Mouse (Mus musculus) heart, embryonic 11.5 days (tissue): Measurements from ENCODE around the gene Mamstr. TPM values are rescaled to one million over a fixed set of nuclear protein-coding genes. Genes with fewer than 3 reads are reported as not detected.
A peak's percentile ranks its signal among the peaks of the same experiment; 100 is the strongest.

Source experiments
- ATAC-seq: fragments of 200-750 bp; cut with Nextera tagmentation; replicated peaks from 2 replicates; pipeline ENCODE4 v1.8.0; 2017; ENCODE audit warnings: moderate library complexity; ENCODE audit not compliant: insufficient number of reproducible peaks, low FRiP score, low TSS enrichment
- H3K27ac ChIP-seq: fragments of 300-500 bp; sonication (generic); 2 replicates; pipeline ENCODE4 v1.5.1; 2014; ENCODE audit warnings: mild to moderate bottlenecking, low read depth, low read length
- H3K27me3 ChIP-seq: fragments of 300-500 bp; sonication (generic); 2 replicates; pipeline ENCODE4 v1.6.1; 2014; ENCODE audit warnings: mild to moderate bottlenecking, low read length, mixed read lengths; ENCODE audit not compliant: control insufficient read depth, insufficient read depth
- H3K36me3 ChIP-seq: fragments of 300-500 bp; sonication (generic); 2 replicates; pipeline ENCODE4 v1.6.1; 2014; ENCODE audit warnings: mild to moderate bottlenecking, low read length, moderate library complexity, mixed read lengths; ENCODE audit not compliant: control insufficient read depth, insufficient read depth
- H3K4me1 ChIP-seq: fragments of 300-500 bp; sonication (generic); 2 replicates; pipeline ENCODE4 v1.6.1; 2014; ENCODE audit warnings: low read length; ENCODE audit not compliant: control insufficient read depth, insufficient read depth
- H3K4me2 ChIP-seq: fragments of 300-500 bp; sonication (generic); 2 replicates; pipeline ENCODE4 v1.6.1; 2014; ENCODE audit warnings: mild to moderate bottlenecking, moderate library complexity
- H3K4me3 ChIP-seq: fragments of 300-500 bp; sonication (generic); 2 replicates; pipeline ENCODE4 v1.5.1; 2014; ENCODE audit warnings: low read depth, low read length
- H3K9ac ChIP-seq: fragments of 300-500 bp; sonication (generic); 2 replicates; pipeline ENCODE4 v1.6.1; 2014; ENCODE audit warnings: mild to moderate bottlenecking, low read depth, low read length, moderate library complexity
- H3K9me3 ChIP-seq: fragments of 300-500 bp; sonication (generic); replicated peaks from 2 replicates; pipeline ENCODE4 v1.6.1; 2016; ENCODE audit warnings: low read length; ENCODE audit not compliant: control insufficient read depth
- WGBS: fragments of 180-500 bp; shearing (Covaris S2); extraction: QIAGEN DNeasy Blood & Tissue Kit; methylation state at CpG from one replicate; pipeline ENCODE4 v1.1.7; 2014; ENCODE audit not compliant: insufficient replicate concordance; 5-methylcytosine and 5-hydroxymethylcytosine counted together
- polyA plus RNA-seq: library from polyadenylated mRNA; unstranded; fragments of >200 nt; fragmentation: Nextera tagmentation; extraction: Ambion mirVana; gene quantifications from 2 replicates; pipeline ENCODE4 v1.2.1, GENCODE M21; 2014

Gene Mamstr
- polyA plus RNA-seq, 1 experiment from 2014 or later: 4.0 TPM

DNA sequence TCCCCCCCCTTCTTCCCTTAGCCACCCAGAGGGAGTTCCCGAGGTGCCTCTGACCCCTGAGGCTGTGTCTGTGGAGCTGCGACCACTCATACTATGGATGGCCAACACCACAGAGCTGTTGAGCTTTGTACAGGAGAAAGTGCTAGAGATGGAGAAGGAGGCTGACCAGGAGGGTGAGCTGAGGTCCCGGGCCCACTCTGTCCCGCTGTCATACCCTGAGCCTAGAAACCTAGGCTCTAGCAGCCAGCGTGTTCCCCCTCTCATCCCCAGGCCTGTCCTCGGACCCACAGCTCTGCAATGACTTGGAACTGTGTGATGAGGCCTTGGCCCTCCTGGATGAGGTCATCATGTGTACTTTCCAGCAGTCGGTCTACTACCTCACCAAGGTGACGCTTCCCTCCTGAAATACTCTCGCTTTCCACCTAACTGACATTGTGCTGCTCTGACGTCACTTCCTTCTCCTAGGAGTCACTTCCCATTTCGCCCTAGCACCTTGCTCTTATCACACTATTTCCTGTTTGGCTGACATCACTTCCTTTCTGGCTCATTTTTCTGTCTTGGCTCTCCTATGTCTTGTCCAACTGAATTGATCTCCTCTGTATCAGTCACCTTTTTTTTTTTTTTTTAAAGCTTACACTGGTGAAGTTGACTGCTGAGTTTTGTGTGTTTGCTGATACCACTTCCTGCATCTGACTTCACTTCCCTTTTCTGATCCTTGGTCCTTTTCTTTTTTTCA, 4.7 kb upstream of the Mamstr start:
- WGBS: 77% methylated on average over 11 of the region's 11 CpGs
- H3K27ac ChIP-seq: peak overlapping the region; percentile 57
- H3K4me3 ChIP-seq: no peak overlapping the region
- no peak overlapping the region for H3K9ac ChIP-seq
- H3K4me1 ChIP-seq: peaks cover 23% of the 10 kb centered on the region
- 0 out of 2 replicates have a peak, but pooled peaks cover 1% of the 10 kb centered on the region for H3K27me3 ChIP-seq
- 0 out of 2 replicates have a peak, but pooled peaks cover 5% of the 10 kb centered on the region for H3K36me3 ChIP-seq
- peak; percentile 10; the same call in 1 of the 2 replicates for ATAC-seq
- no peak overlapping the region for H3K4me2 ChIP-seq
- no peaks in the 10 kb centered on the region for H3K9me3 ChIP-seq

DNA sequence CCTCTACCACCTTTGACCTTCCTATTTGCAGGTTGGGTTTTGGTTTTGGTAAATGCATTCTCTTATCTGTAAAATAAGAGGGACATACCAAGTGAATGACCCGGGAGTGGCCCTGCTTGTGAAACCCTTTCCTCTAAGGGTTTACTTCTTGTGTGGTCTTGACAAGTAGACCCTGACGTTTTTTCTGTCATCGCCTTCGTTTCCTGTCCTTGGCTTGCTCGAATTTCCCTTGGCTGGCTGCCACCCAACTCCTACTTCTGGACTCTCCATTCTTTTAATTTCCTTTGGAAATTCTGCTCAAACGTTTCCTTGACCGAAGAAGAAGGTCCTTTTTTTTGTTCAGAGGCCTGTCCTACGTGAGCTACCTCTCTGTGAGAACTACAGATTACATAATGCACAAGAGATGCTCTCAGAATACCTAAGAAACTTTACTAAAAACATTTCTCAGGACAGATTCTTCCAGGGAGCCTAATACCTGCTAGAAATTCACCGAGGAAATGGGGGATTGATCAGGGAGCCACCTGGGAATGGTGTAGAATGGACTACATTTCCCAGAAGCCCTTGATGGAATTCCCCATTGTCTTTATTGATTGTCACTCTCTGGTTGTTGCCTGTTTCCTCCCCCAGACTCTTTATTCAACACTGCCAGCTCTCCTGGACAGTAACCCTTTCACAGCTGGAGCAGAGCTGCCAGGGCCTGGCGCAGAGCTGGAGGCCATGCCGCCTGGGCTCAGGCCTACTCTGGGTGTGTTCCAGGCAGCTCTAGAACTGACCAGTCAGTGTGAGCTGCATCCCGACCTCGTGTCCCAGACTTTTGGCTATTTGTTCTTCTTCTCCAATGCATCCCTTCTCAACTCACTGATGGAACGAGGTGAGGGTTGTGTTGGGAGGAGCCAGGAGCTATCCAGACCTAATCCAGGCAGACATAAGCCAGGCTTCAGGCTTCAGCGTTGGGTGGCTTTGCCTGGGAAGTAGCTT, 3.8 kb upstream of the Mamstr start:
- H3K9ac ChIP-seq: no peak overlapping the region
- no peaks in the 10 kb centered on the region for H3K9me3 ChIP-seq
- H3K27me3 ChIP-seq: no peaks in the 10 kb centered on the region
- H3K36me3 ChIP-seq: 0 out of 2 replicates have a peak, but pooled peaks cover 5% of the 10 kb centered on the region
- H3K27ac ChIP-seq: peak overlapping the region; percentile 55
- no peak overlapping the region for H3K4me3 ChIP-seq
- no peak; the same call in 1 of the 2 replicates for ATAC-seq
- H3K4me1 ChIP-seq: peaks cover 26% of the 10 kb centered on the region
- H3K4me2 ChIP-seq: no peak overlapping the region; the same call in 1 of the 2 replicates
- 64% methylated on average over 15 of the region's 15 CpGs for WGBS

DNA sequence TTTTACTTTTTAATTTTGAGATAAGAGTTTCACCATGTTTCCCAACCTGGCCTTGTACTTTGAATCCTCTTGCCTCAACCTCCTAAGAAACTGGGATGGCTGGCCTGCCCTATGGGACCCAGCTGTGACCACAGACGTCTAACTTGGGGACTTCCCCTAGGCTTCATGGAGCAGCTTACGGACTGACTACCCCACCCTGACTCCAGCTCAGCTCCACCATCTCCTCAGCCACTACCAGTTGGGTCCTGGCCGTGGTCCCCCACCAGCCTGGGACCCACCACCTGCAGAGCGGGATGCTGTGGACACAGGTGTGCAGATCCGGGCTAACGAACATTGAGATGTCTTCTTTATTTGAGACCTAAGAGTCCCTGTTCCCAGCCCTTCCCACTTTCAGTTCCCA, 2.1 kb upstream of the Mamstr start:
- Histone ChIP-seq H3K27me3 (no peaks in the 10 kb centered on the region), H3K4me2 (no peak overlapping the region; the same call in 1 of the 2 replicates), H3K4me1 (peaks cover 37% of the 10 kb centered on the region), H3K4me3 (no peak overlapping the region), H3K9me3 (no peaks in the 10 kb centered on the region), H3K27ac (no peak overlapping the region), H3K9ac (no peak overlapping the region), H3K36me3 (0 out of 2 replicates have a peak, but pooled peaks cover 5% of the 10 kb centered on the region)
- ATAC-seq: no peak
- 93% methylated on average over 6 of the region's 6 CpGs for WGBS

DNA sequence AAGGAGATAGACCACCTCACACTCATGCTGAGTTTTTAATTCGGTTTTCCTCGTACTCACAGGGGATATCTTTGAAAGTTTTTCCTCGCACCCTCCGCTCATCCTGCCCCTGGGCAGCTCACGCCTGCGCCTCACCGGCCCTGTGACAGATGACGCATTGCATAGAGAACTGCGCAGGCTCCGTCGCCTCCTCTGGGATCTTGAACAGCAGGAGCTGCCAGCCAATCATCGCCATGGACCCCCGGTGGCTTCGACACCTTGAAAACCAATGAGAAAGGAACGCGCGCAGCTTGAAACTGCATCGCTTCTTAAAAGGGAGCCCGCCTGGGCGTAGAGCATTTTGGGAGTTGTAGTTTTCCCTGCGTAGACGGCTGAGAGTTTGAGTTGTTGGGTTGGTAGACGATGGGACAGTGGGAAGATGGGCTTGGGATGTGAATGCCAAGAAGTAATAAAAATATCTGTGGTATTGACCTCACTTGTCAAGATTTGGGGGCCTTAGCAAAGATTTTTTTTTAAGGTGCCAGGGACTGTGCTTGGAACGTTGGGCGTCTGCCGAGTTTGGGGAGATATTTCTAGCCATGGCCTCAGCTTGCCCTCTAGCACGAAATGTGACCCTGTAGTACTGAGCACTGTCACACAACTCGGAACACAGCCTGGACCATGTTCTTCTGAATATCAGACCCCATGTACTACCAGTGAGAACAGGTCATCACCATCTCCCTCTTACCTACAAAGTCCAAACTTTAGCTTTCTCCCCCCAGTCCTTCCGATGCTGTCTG, 965 bp upstream of the Mamstr start:
- peak; percentile 56 for ATAC-seq
- Histone ChIP-seq H3K27me3 (no peaks in the 10 kb centered on the region), H3K9me3 (no peaks in the 10 kb centered on the region), H3K9ac (no peak overlapping the region), H3K4me3 (0 out of 2 replicates have a peak overlapping the region, but pooled peaks have one; percentile 22), H3K4me1 (peaks cover 36% of the 10 kb centered on the region), H3K27ac (no peak overlapping the region), H3K36me3 (0 out of 2 replicates have a peak, but pooled peaks cover 5% of the 10 kb centered on the region), H3K4me2 (peak overlapping the region; percentile 44)
- 29% methylated on average over 29 of the region's 29 CpGs for WGBS

DNA sequence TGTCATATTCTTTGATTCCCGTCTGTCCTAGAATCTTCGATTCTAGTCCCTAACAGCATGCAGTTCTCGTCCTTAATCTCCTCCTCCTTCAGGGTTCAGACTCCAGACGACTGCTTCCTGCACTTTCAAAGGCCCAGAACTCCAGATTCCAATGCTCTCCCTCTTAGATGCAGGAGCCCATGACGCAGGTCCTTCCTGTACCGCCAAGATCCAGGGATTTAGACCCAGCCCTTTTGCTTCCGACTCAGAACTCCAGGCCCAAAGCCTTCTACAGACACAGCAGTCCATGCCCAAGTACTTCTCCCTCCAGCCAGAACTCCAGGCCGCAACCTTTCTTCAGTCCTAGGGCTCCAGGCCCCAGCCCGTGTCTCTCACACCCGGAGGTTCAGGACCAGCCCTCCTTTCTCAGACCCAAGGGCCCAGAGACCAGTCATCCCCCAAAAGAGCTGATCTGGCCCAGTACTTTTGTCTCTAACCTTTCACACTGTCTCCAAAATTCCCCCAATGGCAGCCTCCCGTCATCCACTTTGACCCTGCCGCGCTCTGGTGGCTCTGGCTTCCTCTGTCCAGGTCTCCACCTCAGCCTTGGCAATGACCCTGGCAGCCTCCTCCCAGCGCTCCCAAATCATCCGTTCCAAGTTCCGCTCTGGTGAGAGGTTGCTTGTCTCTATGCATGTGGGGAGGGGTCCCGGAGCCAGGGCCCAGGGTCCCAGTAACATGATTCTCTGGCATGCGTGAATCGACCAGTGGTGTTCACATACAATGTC, 597 bp downstream of the Mamstr start:
- no peak for ATAC-seq
- Histone ChIP-seq H3K9ac (no peak overlapping the region), H3K36me3 (0 out of 2 replicates have a peak, but pooled peaks cover 5% of the 10 kb centered on the region), H3K4me1 (peaks cover 36% of the 10 kb centered on the region), H3K4me2 (no peak overlapping the region; the same call in 1 of the 2 replicates), H3K27ac (no peak overlapping the region), H3K27me3 (no peaks in the 10 kb centered on the region; the same call in 1 of the 2 replicates), H3K4me3 (no peak overlapping the region), H3K9me3 (no peaks in the 10 kb centered on the region)
- WGBS: 73% methylated on average over 19 of the region's 19 CpGs

DNA sequence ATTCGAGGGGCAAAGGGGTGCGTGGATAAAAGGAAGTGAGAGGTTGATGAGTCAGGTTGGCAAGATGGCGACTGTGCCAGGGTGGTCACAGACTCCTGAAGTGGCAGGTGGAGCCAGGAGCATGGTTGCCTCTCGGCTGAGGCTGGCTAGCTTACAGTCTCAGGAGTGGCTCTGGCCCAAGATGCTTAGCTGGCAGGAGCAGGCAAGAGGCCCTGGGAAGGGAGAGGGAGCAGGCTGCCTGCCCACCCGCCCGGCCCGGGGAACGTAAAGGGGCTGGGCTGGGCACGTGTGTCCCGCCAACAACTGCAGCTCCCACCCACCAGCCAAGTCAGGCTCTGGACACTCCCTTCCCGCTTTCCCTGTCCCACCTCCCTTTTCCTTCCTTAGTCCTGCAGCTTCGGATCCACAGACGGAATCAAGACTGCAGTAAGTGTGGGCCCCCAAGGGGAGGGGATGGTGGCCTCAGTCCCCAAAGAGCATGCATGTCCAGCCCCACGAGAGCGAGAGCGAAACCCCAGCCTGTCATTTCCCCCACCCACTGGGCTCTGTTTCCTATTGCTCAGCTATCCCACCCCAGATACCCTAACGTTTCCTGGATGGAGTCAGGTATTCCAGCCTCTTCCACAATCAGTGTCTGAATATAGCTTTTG, 1.7 kb downstream of the Mamstr start:
- Histone ChIP-seq H3K4me1 (peaks cover 30% of the 10 kb centered on the region), H3K36me3 (0 out of 2 replicates have a peak, but pooled peaks cover 3% of the 10 kb centered on the region), H3K27me3 (no peaks in the 10 kb centered on the region; the same call in 1 of the 2 replicates), H3K4me2 (peak overlapping the region; percentile 1; the same call in 1 of the 2 replicates), H3K27ac (no peak overlapping the region), H3K9me3 (no peaks in the 10 kb centered on the region), H3K9ac (no peak overlapping the region), H3K4me3 (0 out of 2 replicates have a peak overlapping the region, but pooled peaks have one; percentile 3)
- no peak for ATAC-seq
- 54% methylated on average over 16 of the region's 17 CpGs for WGBS

DNA sequence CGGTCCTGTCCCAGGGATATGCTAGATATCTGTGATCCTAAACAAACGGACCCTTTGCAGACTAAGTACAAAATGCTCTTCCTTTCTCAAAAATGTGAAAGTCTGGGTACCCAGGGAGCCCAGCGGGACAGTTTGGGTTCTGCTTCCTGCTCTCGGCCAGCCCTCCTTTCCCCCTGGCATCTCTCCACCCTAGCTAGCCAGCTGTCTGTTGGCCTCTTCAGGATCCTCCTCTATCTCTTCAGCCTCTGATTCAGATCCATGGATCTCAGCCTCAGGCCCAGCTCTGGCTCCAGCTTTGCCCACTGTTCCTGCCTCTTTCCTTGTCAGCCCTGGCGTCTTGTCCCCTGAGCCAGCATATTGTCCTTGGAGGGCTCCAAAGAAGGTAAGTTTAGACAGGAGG, 2.3 kb downstream of the Mamstr start:
- Histone ChIP-seq H3K9ac (0 out of 2 replicates have a peak overlapping the region, but pooled peaks have one; percentile 16), H3K4me2 (no peak overlapping the region; the same call in 1 of the 2 replicates), H3K9me3 (no peaks in the 10 kb centered on the region), H3K27me3 (no peaks in the 10 kb centered on the region; the same call in 1 of the 2 replicates), H3K4me1 (peaks cover 30% of the 10 kb centered on the region), H3K36me3 (no peaks in the 10 kb centered on the region), H3K27ac (no peak overlapping the region), H3K4me3 (no peak overlapping the region)
- no peak for ATAC-seq
- WGBS: 74% methylated on average over 5 of the region's 5 CpGs
